Mouse (Mus musculus) liver, embryonic 14.5 days (tissue): ENCODE results near the gene Slc27a5. TPM values are rescaled to one million over a fixed set of nuclear protein-coding genes. Genes with fewer than 3 reads are reported as not detected.
A peak's percentile ranks its signal among the peaks of the same experiment; 100 is the strongest.

Source experiments
- ATAC-seq: fragments of 200-750 bp; cut with Nextera tagmentation; 2 replicates; pipeline ENCODE4 v1.8.0; 2017; ENCODE audit warnings: moderate number of reproducible peaks, mild to moderate bottlenecking, moderate library complexity; ENCODE audit not compliant: insufficient read depth
- DNase-seq, 3 experiments: peaks; one replicate each; pipeline ENCODE4 v3.0.0-alpha.2; 2012 to 2013; ENCODE audit warnings: low read depth in 3 of 3, low spot score in 3 of 3
- H3K27ac ChIP-seq: fragments of 300-500 bp; sonication (generic); 2 replicates; pipeline ENCODE4 v1.5.1; 2014; ENCODE audit warnings: moderate library complexity, mild to moderate bottlenecking, control low read depth, inconsistent platforms
- H3K27me3 ChIP-seq: fragments of 300-500 bp; sonication (generic); 2 replicates; pipeline ENCODE4 v1.6.1; 2014; ENCODE audit warnings: mild to moderate bottlenecking, low read length, moderate library complexity; ENCODE audit not compliant: control insufficient read depth, insufficient read depth
- H3K36me3 ChIP-seq: fragments of 300-500 bp; sonication (generic); replicated peaks from 2 replicates; pipeline ENCODE4 v1.6.1; 2014; ENCODE audit warnings: low read depth; ENCODE audit not compliant: control insufficient read depth, insufficient read depth
- H3K4me1 ChIP-seq, 2 experiments: fragments of 200-500 bp in 1 of 2; fragments of 300-500 bp in 1 of 2; sonication (generic) in 1 of 2; replicated peaks; 2 replicates each; pipeline ENCODE4 v1.6.1; 2012 to 2014; ENCODE audit warnings: antibody characterized with exemption in 1 of 2, inconsistent platforms in 1 of 2, low read length in 1 of 2; ENCODE audit not compliant: control insufficient read depth in 2 of 2, insufficient read depth in 2 of 2
- H3K4me2 ChIP-seq: fragments of 300-500 bp; sonication (generic); 2 replicates; pipeline ENCODE4 v1.6.1; 2014; ENCODE audit warnings: low read depth, mild to moderate bottlenecking, control low read depth, moderate library complexity
- H3K4me3 ChIP-seq, 2 experiments: fragments of 200-500 bp in 1 of 2; fragments of 300-500 bp in 1 of 2; sonication (generic) in 1 of 2; 2 replicates each; pipeline ENCODE4 v1.5.1; 2012 to 2014; ENCODE audit warnings: low read depth in 2 of 2, low read length in 2 of 2, mild to moderate bottlenecking in 2 of 2, control low read depth in 1 of 2, inconsistent platforms in 1 of 2, moderate library complexity in 1 of 2; ENCODE audit not compliant: insufficient read depth in 1 of 2
- H3K9ac ChIP-seq: fragments of 300-500 bp; sonication (generic); replicated peaks from 2 replicates; pipeline ENCODE4 v1.6.1; 2014; ENCODE audit warnings: mild to moderate bottlenecking, control low read depth, moderate library complexity
- H3K9me3 ChIP-seq: fragments of 300-500 bp; sonication (generic); 2 replicates; pipeline ENCODE4 v1.6.1; 2016; ENCODE audit warnings: low read length, mixed read lengths; ENCODE audit not compliant: control insufficient read depth
- CTCF ChIP-seq: IDR thresholded peaks from 2 replicates; pipeline ENCODE4 v1.5.1; 2016; ENCODE audit warnings: antibody characterized with exemption, low read depth, control low read depth
- EP300 ChIP-seq: IDR thresholded peaks from 2 replicates; pipeline ENCODE4 v1.6.1; 2016; ENCODE audit warnings: antibody characterized with exemption, low read depth
- WGBS: fragments of 180-500 bp; shearing (Covaris S2); extraction: QIAGEN DNeasy Blood & Tissue Kit; methylation state at CpG from one replicate; pipeline ENCODE4 v1.1.7; 2014; ENCODE audit not compliant: insufficient replicate concordance; 5-methylcytosine and 5-hydroxymethylcytosine counted together
- polyA plus RNA-seq, 2 experiments: library from polyadenylated mRNA; depleted of rRNA in 1 of 2; stranded (reverse) in 1 of 2; unstranded in 1 of 2; fragments of >200 nt; fragmentation: Nextera tagmentation in 1 of 2; extraction: Ambion mirVana in 1 of 2; gene quantifications; 2 replicates each; pipeline versions ENCODE4 v1.2.1 to v1.2.3; 2012 to 2014

Slc27a5 gene
- polyA plus RNA-seq, 2 experiments, result 4.9 to 10.1 TPM

DNA sequence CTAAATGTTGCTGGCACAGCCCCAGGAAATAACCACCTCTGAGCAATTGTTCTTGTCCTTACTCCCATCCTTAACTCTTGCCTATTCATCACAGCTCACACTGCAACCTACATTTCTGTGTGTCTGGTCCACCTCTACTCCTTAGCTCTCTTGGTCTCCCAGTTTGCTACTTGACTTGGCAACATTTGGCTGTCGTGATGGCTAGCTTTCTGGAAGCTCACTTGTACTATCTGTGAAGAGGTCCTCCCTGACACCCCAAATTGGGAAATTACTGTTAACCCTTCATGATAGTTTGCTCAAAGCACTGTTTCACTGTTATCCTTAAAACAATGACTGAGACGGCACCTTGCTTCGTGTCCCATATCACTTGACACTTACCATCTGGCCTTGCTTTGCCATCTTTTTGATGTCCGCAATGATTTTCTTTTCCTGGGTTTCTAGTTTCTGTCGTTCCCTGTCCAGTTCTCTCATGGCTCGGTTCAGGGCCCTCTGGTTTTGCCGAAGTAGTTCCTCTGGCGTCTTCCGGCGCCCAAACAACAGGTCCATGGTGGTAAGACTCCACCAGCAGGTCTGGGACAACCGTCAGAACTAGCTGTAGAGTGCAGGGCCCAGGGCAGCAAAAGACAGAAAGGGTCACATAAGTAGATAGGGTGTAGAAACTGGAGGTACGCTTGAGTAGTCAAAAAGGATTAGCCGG lies 35.6 kb upstream of the Slc27a5 start:
- Histone ChIP-seq H3K4me2 (peak overlapping the region; percentile 85), H3K4me1 (peaks cover 12 to 21% of the 10 kb centered on the region in 2 experiments), H3K36me3 (peaks cover 58% of the 10 kb centered on the region), H3K27me3 (no peaks in the 10 kb centered on the region), H3K27ac (peak overlapping the region; percentile 87), H3K4me3 (peak overlapping the region; percentile 80 to 89), H3K9me3 (no peaks in the 10 kb centered on the region), H3K9ac (peak overlapping the region; percentile 92)
- DNase-seq (no peak), ATAC-seq (no peak)
- TF ChIP-seq CTCF (no peak), EP300 (no peak)
- 38% methylated on average over 13 of the region's 13 CpGs for WGBS

DNA sequence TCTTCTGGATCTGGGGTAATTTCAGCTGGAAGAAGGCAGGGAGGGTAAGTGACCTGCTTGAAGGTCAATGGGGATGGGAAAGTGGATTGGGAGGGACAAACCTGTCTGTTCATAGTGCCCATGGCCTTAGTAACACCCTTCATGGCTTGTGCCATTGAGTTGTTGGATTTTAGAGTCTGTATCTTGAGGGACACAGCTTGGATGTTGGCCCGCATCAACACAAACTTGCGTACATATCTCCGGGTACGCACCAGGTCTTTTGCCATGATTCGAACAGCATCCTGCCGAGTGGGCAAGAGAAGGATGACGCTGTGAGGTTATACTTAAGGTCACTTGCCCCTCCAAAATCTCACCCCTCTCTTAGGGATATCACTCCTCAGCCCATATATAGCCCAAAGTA lies 34.5 kb upstream of the Slc27a5 start:
- Histone ChIP-seq H3K4me3 (no peak overlapping the region), H3K4me2 (no peak overlapping the region), H3K4me1 (peaks cover 11 to 20% of the 10 kb centered on the region in 2 experiments), H3K36me3 (peaks cover 69% of the 10 kb centered on the region), H3K27me3 (no peaks in the 10 kb centered on the region), H3K27ac (no peak overlapping the region), H3K9me3 (no peaks in the 10 kb centered on the region), H3K9ac (no peak overlapping the region)
- ATAC-seq (no peak), DNase-seq (no peak)
- TF ChIP-seq EP300 (no peak), CTCF (no peak)
- 89% methylated on average over 7 of the region's 7 CpGs for WGBS

DNA sequence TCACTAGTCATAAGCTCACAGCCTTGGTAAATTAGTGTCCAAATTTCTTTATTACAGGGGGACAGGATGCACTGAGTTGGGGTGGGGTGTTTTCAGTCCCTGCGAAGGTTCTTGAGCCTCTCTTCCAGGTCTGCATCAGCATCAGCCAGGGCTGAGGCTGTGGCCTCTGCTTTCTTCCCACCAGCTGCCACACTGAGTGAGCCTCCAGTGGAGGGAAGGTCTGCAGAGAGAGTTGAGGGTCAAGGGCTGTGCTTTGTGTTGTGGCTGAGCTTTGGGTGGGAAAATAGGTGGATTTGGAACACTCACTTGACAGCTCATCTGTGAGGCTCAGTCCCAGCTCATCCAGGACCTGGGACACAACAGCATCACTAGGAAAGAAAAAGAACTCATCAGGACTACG lies 34.0 kb upstream of the Slc27a5 start:
- peaks cover 74% of the 10 kb centered on the region for H3K36me3 ChIP-seq
- no peak overlapping the region for H3K4me3 ChIP-seq
- WGBS, result 68% methylated on average over 2 of the region's 2 CpGs
- DNase-seq (no peak), ATAC-seq (no peak)
- H3K27me3 ChIP-seq, result no peaks in the 10 kb centered on the region
- H3K4me2 ChIP-seq, result no peak overlapping the region
- peaks cover 11 to 20% of the 10 kb centered on the region in 2 experiments for H3K4me1 ChIP-seq
- no peak overlapping the region for H3K9ac ChIP-seq
- H3K9me3 ChIP-seq, result no peaks in the 10 kb centered on the region
- no peak overlapping the region for H3K27ac ChIP-seq
- TF ChIP-seq EP300, result no peak
- no peak for TF ChIP-seq CTCF

DNA sequence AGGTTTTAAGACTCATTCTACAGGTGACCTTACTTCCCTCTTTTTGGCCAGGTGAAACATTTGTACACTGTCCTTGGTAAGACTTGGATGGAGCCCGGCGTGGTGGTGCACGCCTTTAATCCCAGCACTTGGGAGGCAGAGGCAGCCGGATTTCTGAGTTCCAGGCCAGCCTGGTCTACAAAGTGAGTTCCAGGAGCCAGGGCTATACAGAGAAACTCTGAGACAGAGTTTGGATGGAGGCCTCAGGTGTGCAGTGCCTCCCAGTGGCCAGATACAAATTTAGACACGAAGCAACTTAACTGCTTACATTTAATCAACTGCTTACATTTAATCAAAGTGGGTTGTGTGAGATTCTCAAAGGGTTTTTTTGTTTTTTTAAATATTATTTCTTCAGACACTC lies 33.1 kb upstream of the Slc27a5 start:
- ATAC-seq, result no peak

DNA sequence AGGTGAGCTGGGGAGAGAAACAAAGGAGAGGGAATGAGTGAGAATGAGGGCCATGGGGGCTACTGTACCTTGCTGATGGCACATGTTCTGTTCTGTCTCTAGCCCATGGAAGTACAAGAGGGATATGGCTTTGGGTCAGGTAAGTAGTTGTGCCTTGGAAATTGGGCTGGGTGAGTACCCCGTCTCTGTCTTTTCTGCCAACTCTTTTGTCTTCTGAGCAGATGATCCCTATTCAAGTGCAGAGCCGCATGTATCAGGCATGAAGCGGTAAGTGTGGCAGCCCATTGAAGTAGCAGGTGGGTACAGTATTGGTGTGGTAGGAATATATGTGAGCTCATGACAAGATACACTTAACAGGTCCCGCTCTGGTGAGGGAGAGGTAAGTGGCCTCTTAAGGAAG lies 31.0 kb upstream of the Slc27a5 start:
- H3K4me3 ChIP-seq, result no peak overlapping the region
- TF ChIP-seq EP300 (no peak), CTCF (no peak)
- H3K36me3 ChIP-seq, result peaks cover 77% of the 10 kb centered on the region
- no peak for ATAC-seq
- no peaks in the 10 kb centered on the region for H3K27me3 ChIP-seq
- no peak overlapping the region for H3K4me2 ChIP-seq
- WGBS, result 85% methylated on average over 4 of the region's 4 CpGs
- H3K27ac ChIP-seq, result no peak overlapping the region
- peaks cover 8 to 18% of the 10 kb centered on the region in 2 experiments for H3K4me1 ChIP-seq
- no peaks in the 10 kb centered on the region for H3K9me3 ChIP-seq
- no peak overlapping the region for H3K9ac ChIP-seq
- DNase-seq, result no peak

More for the DNA sequence above, 33.1 kb upstream of the Slc27a5 start:
- DNase-seq, result no peak
- no peak overlapping the region for H3K4me2 ChIP-seq
- H3K27ac ChIP-seq, result no peak overlapping the region
- H3K4me3 ChIP-seq, result no peak overlapping the region
- H3K36me3 ChIP-seq, result peaks cover 79% of the 10 kb centered on the region
- no peak overlapping the region for H3K9ac ChIP-seq
- H3K9me3 ChIP-seq, result no peaks in the 10 kb centered on the region
- peak; percentile 37 for TF ChIP-seq CTCF
- TF ChIP-seq EP300, result no peak
- no peaks in the 10 kb centered on the region for H3K27me3 ChIP-seq
- 76% methylated on average over 5 of the region's 5 CpGs for WGBS
- H3K4me1 ChIP-seq, result peaks cover 8 to 16% of the 10 kb centered on the region in 2 experiments; a peak in 3 of 4 replicates
